Mouse (Mus musculus) telencephalon, adult 2 months (tissue): ENCODE results near the gene Bcap29.
"Not testable (repeated sequence)": the region's sequence is repeated elsewhere in the genome, so short reads cannot be mapped to it uniquely, and the experiment has no call there.

Experiments used
- DNase-seq: peaks from one replicate; pipeline ENCODE4 v3.0.0-alpha.2; 2011; ENCODE audit warnings: low read depth, low spot score

Bcap29 gene

GRCm38 (mm10) chr12:31578691-31579476, 55.6 kb downstream of the Bcap29 start:
- peak; percentile 88 for DNase-seq

DNA sequence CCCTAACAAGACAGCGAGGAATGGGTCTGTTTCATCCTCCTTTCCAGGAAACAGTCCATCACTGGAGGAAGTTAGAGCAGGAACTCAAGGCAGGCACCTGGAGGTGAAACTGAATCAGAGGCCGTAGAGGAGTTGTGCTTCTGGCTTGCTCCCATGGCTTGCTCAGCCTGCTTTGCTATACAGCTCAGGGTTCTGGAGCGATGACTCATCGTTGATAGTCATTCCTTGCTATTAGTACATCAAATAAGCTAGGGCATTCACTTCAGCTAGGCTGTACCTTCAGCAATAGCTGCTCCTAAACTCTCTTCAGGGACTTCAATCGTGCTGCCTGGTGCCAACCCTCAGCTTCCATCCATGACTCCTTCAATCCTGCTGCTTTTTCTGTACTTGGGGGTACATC, 60.0 kb downstream of the Bcap29 start:
- DNase-seq, result no peak

DNA sequence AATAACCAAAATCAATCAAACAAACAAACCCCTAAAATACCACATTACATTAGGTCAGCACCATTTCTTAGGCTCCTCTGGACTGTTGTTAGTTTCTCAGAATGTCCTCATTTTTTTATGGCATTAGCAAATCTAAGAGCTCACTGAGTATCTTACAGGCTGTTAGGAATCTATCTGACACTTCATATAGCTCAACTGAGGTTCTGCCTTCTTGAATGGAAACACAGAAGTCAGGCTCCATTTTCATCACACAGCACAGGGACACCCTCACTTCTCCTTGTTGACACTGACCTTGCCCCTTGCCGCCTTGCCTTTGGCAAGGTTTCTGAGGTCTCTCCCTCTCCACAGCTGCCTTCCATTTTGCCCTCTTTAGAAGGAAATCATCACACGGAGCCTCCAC, 64.7 kb downstream of the Bcap29 start:
- DNase-seq, result no peak

GRCm38 (mm10) chr12:31568661-31569060, 65.8 kb downstream of the Bcap29 start:
- no peak for DNase-seq

DNA sequence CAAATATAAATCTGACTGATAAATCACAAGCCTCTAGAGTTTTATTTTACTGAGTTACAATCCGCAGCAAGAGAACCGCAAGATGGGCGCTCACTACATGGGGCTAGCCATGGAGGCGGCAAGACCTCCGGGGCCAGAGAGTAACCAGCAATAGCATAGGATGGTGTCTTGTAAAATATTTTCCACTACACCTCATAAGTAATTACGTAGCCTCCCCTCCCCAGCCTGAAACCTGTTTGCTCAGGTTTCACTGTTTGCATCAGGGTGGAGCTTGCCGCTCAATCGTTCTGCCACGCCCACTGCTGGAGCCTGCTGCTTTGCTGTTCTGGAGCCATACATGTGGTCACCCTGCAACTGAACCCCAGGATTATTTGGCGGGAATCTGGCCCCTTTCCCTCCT, 66.9 kb downstream of the Bcap29 start:
- not testable (repeated sequence) for DNase-seq

DNA sequence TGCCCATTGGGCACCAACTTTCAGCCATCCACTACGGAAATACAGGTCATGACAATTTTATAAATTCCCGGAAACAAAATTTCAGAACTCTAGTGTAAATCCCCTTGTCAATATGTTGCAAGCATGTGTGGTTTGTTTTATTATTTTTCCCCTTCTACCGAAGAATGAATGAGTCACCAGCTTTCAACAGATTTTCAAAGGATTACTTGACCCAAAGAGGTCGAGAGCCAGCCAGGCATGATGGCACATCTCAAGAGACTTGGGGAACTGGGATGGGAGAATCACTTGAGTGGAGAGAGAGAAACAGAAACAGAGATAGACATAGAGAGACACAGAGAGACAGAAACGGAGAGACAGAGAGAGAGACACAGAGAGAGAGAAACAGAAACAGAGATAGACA, 73.7 kb downstream of the Bcap29 start:
- no peak for DNase-seq

DNA sequence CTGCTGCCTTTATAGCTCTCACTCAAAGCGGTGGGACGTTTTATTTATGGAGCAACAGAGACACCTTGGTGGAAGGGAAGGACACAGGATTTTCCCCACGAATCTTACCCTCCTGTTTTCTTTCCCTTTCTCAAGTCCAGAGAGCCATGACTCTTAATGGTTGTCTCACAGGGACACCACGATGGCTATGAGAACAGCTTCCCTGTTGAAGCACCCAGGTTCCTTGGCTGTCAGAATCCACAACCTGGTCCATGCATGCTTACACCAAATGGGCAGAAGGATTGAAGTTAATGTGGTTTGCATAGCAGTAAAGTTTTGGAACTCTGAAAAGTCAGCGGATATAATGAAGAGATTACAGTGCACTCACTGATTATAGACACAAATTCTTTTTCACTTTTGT, 74.5 kb downstream of the Bcap29 start:
- DNase-seq, result no peak

- no peak for DNase-seq
Observed at GRCm38 (mm10) chr12:31554371-31554770, 80.1 kb downstream of the Bcap29 start.

- no peak for DNase-seq
Observed at GRCm38 (mm10) chr12:31551252-31551651, 83.2 kb downstream of the Bcap29 start.

- DNase-seq, result no peak
Observed at GRCm38 (mm10) chr12:31546061-31546460, 88.4 kb downstream of the Bcap29 start.

- DNase-seq, result no peak
Observed at GRCm38 (mm10) chr12:31545219-31545618, 89.2 kb downstream of the Bcap29 start.

- no peak for DNase-seq
Observed at GRCm38 (mm10) chr12:31541541-31541940, 92.9 kb downstream of the Bcap29 start.
